Mouse (Mus musculus) liver, embryonic 16.5 days (tissue): ENCODE measurements around the gene Isca1. TPM values are rescaled to one million over a fixed set of nuclear protein-coding genes. Genes with fewer than 3 reads are reported as not detected.

Experiments
- ATAC-seq: fragments of 200-750 bp; cut with Nextera tagmentation; 2 replicates; pipeline ENCODE4 v1.8.0; 2017; ENCODE audit warnings: low read depth, mild to moderate bottlenecking, moderate number of reproducible peaks, moderate library complexity
- H3K27ac ChIP-seq: fragments of 300-500 bp; sonication (generic); 2 replicates; pipeline ENCODE4 v1.5.1; 2014; ENCODE audit warnings: mild to moderate bottlenecking, low read length
- H3K27me3 ChIP-seq: fragments of 300-500 bp; sonication (generic); 2 replicates; pipeline ENCODE4 v1.6.1; 2014; ENCODE audit warnings: low read depth, low read length, mixed read lengths; ENCODE audit not compliant: control insufficient read depth, insufficient read depth
- H3K36me3 ChIP-seq: fragments of 300-500 bp; sonication (generic); 2 replicates; pipeline ENCODE4 v1.6.1; 2014; ENCODE audit warnings: mild to moderate bottlenecking; ENCODE audit not compliant: control insufficient read depth, insufficient read depth
- H3K4me1 ChIP-seq: fragments of 300-500 bp; sonication (generic); 2 replicates; pipeline ENCODE4 v1.6.1; 2014; ENCODE audit warnings: low read depth, low read length, mixed read lengths; ENCODE audit not compliant: control insufficient read depth
- H3K4me2 ChIP-seq: fragments of 300-500 bp; sonication (generic); 2 replicates; pipeline ENCODE4 v1.6.1; 2014; ENCODE audit warnings: low read depth, low read length, mixed read lengths
- H3K4me3 ChIP-seq: fragments of 300-500 bp; sonication (generic); 2 replicates; pipeline ENCODE4 v1.5.1; 2014; ENCODE audit warnings: low read depth, mild to moderate bottlenecking, low read length
- H3K9ac ChIP-seq: fragments of 300-500 bp; sonication (generic); 2 replicates; pipeline ENCODE4 v1.6.1; 2014; ENCODE audit warnings: low read depth, low read length
- H3K9me3 ChIP-seq: fragments of 300-500 bp; sonication (generic); replicated peaks from 2 replicates; pipeline ENCODE4 v1.6.1; 2016; ENCODE audit warnings: low read length; ENCODE audit not compliant: control insufficient read depth
- WGBS: fragments of 180-500 bp; shearing (Covaris S2); extraction: QIAGEN DNeasy Blood & Tissue Kit; methylation state at CpG from one replicate; pipeline ENCODE4 v1.1.7; 2014; ENCODE audit not compliant: insufficient replicate concordance; 5-methylcytosine and 5-hydroxymethylcytosine counted together
- polyA plus RNA-seq: library from polyadenylated mRNA; unstranded; fragments of >200 nt; fragmentation: Nextera tagmentation; extraction: Ambion mirVana; gene quantifications from 2 replicates; pipeline ENCODE4 v1.2.1, GENCODE M21; 2015

Isca1 gene
- polyA plus RNA-seq, result 224 and 231 TPM in 2 replicates

DNA sequence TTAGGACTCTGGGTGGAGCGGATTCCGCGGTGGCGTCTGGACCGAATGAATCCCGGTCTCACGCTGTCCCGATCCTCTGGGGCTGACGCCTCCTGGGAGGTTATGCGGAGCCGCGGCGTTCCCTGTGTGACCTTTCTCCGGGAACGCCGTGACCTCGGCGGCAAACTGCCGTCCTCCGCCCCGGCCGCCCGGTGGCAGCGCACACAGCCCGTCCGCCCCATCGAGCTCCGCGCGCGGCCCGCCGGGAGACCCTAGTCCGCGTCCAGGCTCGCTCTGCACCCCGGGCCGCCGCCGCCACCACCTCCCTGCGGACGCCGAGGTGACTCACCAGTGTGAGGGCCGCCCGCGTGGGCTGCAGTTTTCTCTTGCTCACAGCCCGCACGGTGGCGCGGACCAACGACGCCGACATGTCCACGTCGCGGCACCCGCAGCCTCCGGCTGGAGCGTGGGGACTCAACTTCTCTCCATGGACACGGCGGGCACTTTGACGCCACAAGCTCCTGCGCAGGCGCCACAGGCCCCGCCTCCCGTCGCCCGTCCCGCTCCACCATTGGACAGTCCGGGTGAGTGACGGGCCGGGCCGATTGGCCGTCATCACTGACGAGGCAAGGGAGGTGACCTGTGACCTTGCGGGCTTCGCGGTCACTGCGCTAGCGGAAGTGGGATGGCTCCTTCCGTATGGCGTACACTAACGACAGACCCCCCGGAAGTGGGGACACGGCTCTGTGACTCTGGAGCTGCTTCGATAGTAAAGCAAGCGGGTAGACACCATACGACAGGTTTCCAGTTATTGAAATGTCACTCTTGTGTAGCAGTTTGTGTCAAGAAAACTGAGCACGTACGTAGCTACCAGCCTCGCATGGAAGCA, at the start of gene Isca1:
Gene Isca1, minus strand, starts transcription at position 515 of the 868 bp plus-strand sequence.
- H3K4me3 ChIP-seq, result peak within 1 kb of the TSS; percentile 94
- H3K4me1 ChIP-seq, result peaks cover 54% of the 10 kb centered on the region
- no peaks in the 10 kb centered on the region for H3K27me3 ChIP-seq
- peak within 1 kb of the TSS; percentile 99 for H3K9ac ChIP-seq
- under 1% methylated on average over 89 of the region's 91 CpGs for WGBS
- peak; percentile 92 for ATAC-seq
- H3K27ac ChIP-seq, result peak within 1 kb of the TSS; percentile 100
- peaks cover 30% of the 10 kb centered on the region for H3K36me3 ChIP-seq
- H3K4me2 ChIP-seq, result peak within 1 kb of the TSS; percentile 94
- no peaks in the 10 kb centered on the region for H3K9me3 ChIP-seq

DNA sequence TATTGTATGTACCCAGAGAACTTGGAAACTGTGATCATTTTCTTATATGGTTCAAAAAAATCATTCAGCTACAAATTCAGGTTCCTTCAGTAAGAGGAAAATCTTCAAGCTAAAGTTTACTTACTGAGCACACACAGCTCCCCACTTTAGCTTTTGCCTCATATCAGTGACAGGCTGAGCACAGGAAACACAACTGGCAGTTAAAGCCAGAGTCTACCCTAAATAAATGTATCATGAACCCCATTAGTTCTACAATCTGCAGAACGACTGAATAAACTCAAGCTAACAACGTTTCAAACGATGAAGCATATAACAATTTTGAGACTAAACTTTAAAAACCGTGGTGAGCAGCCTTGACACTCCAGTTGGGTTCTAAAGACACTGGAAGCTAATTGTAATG, 47.7 kb upstream of the Isca1 start:
- H3K36me3 ChIP-seq, result peaks cover 60% of the 10 kb centered on the region
- peaks cover 60% of the 10 kb centered on the region for H3K4me1 ChIP-seq
- 0 out of 2 replicates have a peak overlapping the region, but pooled peaks have one; percentile 27 for H3K9ac ChIP-seq
- H3K4me2 ChIP-seq, result peak overlapping the region; percentile 59
- ATAC-seq, result no peak
- no peaks in the 10 kb centered on the region for H3K27me3 ChIP-seq
- 49% methylated on average over 4 of the region's 4 CpGs for WGBS
- H3K27ac ChIP-seq, result peak overlapping the region; percentile 50; the same call in 1 of the 2 replicates
- no peaks in the 10 kb centered on the region for H3K9me3 ChIP-seq
- peak overlapping the region; percentile 87 for H3K4me3 ChIP-seq

DNA sequence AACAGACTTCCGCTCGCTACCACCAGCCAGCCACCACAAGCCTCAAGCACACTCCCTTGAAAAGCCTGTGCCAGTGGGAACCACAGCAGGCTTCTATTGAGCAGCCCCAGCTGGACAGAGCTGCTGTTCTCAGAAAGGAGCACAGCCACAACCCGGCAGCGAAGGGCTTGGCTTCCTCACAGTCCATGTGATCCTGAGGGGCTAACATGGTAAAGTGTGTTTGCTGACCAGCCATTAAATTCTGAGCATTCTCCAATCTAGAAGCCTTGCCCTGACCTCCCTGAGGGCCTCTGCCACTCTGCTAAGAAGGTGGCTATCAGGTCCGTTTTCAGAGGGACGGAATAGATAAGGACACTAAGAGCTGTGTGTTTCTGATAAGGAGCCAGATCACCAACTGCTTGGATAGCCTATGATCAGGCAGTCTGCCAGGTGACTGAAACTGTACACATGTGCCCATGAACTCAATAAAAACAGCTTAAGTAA, 44.5 kb upstream of the Isca1 start:
- Histone ChIP-seq H3K9ac (peak overlapping the region; percentile 71), H3K9me3 (no peaks in the 10 kb centered on the region), H3K27ac (peak overlapping the region; percentile 99), H3K36me3 (peaks cover 83% of the 10 kb centered on the region), H3K4me1 (peaks cover 58% of the 10 kb centered on the region), H3K27me3 (no peaks in the 10 kb centered on the region), H3K4me2 (peak overlapping the region; percentile 60), H3K4me3 (peak overlapping the region; percentile 40)
- WGBS, result 21% methylated on average over 6 of the region's 6 CpGs
- peak; percentile 100 for ATAC-seq

DNA sequence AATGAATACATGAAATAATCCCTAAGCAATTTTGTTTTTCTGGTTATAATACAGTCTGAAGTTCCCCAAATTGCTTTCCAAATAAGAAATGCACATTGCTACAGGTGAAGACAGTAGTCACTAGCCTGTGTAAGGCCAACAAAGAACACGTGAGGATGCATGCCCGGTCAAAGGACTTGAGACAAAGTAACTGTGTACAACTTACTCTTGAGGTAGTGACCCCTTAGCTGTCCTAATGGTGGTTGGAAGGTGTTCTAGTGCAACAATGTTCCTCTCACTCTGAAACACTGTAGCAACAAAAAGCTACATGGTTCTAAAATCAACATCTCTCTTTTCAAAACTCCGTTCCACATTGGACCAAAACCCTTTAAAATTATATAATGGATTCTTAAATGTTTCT, 42.0 kb upstream of the Isca1 start:
- peaks cover 89% of the 10 kb centered on the region for H3K36me3 ChIP-seq
- H3K9me3 ChIP-seq, result no peaks in the 10 kb centered on the region
- H3K4me1 ChIP-seq, result peaks cover 34% of the 10 kb centered on the region
- WGBS, result 94% methylated on average over 3 of the region's 3 CpGs
- no peaks in the 10 kb centered on the region for H3K27me3 ChIP-seq
- H3K27ac ChIP-seq, result no peak overlapping the region
- H3K9ac ChIP-seq, result no peak overlapping the region
- no peak for ATAC-seq
- H3K4me2 ChIP-seq, result no peak overlapping the region
- H3K4me3 ChIP-seq, result no peak overlapping the region

DNA sequence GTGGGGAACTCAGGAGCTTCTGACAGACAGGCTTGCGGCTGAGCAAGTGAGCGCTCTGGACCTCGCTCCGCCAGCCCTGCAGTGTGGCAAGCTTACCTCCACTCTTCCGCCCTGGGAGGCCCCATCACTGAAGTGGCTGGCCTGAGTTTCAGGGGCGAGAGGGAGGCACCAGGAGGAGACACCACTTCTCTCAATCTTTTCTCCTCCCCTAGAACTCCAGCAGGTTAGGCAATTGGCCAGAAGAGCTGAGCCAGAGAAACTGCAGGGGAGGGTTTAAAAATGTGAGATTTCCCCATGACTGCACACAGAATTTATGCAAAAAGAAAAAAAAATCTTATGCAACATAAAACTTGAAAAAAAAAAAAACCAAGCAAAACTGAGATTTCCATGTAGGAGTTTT, 31.4 kb upstream of the Isca1 start:
- WGBS, result 87% methylated on average over 6 of the region's 6 CpGs
- no peaks in the 10 kb centered on the region for H3K27me3 ChIP-seq
- H3K36me3 ChIP-seq, result peaks cover 96% of the 10 kb centered on the region
- no peak overlapping the region for H3K4me3 ChIP-seq
- H3K4me2 ChIP-seq, result no peak overlapping the region
- H3K27ac ChIP-seq, result no peak overlapping the region
- H3K9ac ChIP-seq, result no peak overlapping the region
- ATAC-seq, result no peak
- H3K9me3 ChIP-seq, result no peaks in the 10 kb centered on the region
- H3K4me1 ChIP-seq, result peaks cover 31% of the 10 kb centered on the region

DNA sequence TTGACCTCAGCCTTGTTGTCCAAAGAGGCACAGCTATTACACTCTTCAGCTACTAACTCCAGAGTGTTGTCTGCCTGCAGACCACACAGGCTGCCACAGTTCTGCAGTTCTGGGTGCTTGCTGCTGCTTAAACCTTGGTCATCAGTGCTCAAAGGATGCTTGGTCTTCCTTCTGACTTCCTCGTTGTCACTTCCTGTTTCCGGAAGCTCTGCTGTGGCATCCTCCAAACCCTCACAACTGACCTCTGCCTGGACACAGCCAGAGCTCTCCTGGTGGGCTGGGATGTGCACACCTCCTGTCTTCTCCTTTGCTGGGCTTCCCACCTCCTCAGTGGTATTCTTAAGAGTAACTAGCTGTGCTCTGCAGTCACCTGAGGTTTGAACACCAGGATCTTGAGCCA, 30.5 kb upstream of the Isca1 start:
- WGBS, result 53% methylated on average over 2 of the region's 2 CpGs
- Histone ChIP-seq H3K4me3 (no peak overlapping the region), H3K27me3 (no peaks in the 10 kb centered on the region), H3K27ac (no peak overlapping the region), H3K9me3 (no peaks in the 10 kb centered on the region), H3K9ac (no peak overlapping the region), H3K36me3 (peaks cover 97% of the 10 kb centered on the region), H3K4me2 (no peak overlapping the region), H3K4me1 (peaks cover 40% of the 10 kb centered on the region)
- no peak for ATAC-seq

DNA sequence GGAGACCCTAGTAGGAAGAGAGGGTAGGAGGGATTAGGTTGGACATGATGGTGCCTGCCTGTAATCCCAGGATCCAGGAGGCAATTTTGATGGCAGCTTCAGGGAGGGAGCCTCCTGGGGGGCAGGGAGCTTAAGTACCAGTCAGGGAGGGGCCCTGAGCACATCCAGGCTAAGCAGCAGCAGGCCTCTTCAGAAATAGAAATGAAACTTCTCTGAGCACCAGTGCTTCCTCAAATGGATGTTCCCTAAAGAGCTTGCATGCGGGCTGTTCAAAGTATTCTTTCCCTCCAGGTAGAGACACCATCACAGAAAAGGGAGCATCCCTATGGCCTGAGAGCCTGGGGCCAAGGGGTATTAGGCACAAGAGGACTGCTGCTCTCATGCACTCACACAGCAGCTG, 28.7 kb upstream of the Isca1 start:
- H3K4me3 ChIP-seq, result no peak overlapping the region
- no peaks in the 10 kb centered on the region for H3K9me3 ChIP-seq
- no peak overlapping the region for H3K4me2 ChIP-seq
- peak overlapping the region; percentile 20; the same call in 1 of the 2 replicates for H3K9ac ChIP-seq
- peak overlapping the region; percentile 84 for H3K27ac ChIP-seq
- no peak for ATAC-seq
- H3K4me1 ChIP-seq, result peaks cover 49% of the 10 kb centered on the region
- peaks cover 97% of the 10 kb centered on the region for H3K36me3 ChIP-seq
- H3K27me3 ChIP-seq, result no peaks in the 10 kb centered on the region
- WGBS, result 96% methylated on average over 1 of the region's 1 CpGs

DNA sequence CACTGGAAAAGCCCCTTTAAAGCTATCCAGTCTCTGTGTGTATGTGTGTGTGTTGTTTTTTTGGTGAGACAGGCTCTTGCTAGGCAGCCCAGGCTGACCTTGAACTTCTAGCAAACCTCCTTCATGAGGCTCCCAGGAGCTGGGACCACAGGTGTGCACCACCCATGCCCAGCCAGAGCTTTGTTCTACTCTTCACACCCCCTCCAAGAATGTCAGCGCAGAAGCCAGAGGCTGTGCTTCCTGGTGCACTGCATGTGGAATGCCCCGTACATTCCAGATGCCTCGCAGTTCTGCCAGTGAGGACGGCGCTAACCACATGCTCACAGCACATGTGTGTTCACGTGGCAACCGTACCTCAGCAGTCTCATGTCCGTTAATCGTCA, 26.8 kb upstream of the Isca1 start:
- Histone ChIP-seq H3K9ac (peak overlapping the region; percentile 56), H3K4me3 (peak overlapping the region; percentile 35), H3K27me3 (no peaks in the 10 kb centered on the region), H3K36me3 (peaks cover 95% of the 10 kb centered on the region), H3K4me2 (peak overlapping the region; percentile 52), H3K4me1 (peaks cover 49% of the 10 kb centered on the region), H3K9me3 (no peaks in the 10 kb centered on the region), H3K27ac (peak overlapping the region; percentile 95)
- WGBS, result 83% methylated on average over 9 of the region's 9 CpGs
- ATAC-seq, result no peak
